Mouse (Mus musculus) frontal cortex, adult (tissue): ENCODE measurements around the gene Zbtb37.
A peak's percentile ranks its signal among the peaks of the same experiment; 100 is the strongest.

Experiments used
- ATAC-seq: cut with Nextera tagmentation; 2 replicates; pipeline ENCODE4 v1.9.2; 2017; ENCODE audit warnings: mild to moderate bottlenecking, moderate library complexity, mixed read lengths; ENCODE audit not compliant: low TSS enrichment

Zbtb37 gene

DNA sequence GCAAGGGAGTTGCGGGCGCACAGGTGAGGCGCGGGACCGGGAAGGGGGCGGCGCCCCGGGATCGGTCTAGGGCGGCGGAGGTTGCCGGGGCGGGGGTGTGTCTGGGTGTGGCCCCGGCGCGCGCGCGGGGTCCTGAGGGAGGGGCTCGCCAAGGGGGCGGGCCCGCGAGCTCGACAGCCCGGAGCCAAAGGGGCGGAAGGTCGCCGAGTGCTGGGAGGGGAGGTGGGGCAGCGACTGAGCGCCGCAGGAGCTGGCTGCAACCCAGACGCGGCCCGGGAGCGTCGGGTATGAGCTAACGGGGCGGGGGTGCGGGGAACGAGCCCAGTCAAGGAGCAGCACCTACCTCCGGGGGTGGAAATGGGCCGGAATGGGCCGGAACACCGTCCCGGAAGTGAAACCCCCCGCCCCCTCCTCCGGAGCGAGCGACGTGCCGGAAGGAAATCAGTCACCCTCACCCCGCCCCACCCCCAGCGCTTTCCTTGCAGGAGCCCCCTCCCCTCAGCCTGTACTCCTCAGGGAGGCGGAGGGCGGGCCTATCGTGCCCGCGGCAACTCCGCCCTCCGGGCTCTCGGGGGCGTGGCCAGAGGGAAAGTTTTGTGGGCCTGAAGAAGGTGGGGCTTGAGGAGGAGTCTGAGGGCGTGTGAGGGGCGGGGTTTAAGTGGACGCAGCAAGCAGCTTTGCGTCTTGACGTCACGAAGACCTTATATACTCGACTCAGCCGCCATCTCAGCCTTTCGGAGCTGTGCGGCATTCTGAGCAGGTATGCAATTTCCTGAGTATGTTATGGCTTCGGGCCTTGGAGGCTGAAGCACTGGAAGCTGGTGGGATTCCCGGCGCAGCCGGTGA lies at the start of gene Zbtb37:
Gene Zbtb37, minus strand, starts transcription at position 415 of the 846 bp plus-strand sequence.
- peak; percentile 80 for ATAC-seq

GRCm38 (mm10) chr1:161077243-161077642 lies 42.6 kb upstream of the Zbtb37 start:
- no peak for ATAC-seq

DNA sequence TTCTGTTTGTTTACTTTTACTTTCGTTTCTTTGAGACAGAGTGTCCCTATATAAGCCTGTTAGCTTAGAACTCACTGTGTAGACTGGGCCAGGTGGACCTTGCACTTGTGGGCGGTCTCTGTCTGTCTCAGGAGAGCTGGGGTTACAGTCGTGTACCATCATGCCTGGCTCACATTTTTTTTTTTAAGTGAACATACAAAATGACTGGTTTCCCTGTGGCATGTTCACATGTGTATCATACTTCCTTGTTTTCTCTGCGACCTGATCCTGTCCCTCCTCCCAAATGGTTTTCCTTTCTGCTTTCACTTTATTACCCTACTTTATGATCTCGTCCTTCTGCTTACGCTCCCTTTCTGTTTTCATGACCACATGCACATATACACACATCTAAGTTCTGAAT lies 41.6 kb upstream of the Zbtb37 start:
- ATAC-seq = no peak

- no peak for ATAC-seq
These were observed 36.6 kb upstream of the Zbtb37 start for GRCm38 (mm10) chr1:161071272-161071620.

DNA sequence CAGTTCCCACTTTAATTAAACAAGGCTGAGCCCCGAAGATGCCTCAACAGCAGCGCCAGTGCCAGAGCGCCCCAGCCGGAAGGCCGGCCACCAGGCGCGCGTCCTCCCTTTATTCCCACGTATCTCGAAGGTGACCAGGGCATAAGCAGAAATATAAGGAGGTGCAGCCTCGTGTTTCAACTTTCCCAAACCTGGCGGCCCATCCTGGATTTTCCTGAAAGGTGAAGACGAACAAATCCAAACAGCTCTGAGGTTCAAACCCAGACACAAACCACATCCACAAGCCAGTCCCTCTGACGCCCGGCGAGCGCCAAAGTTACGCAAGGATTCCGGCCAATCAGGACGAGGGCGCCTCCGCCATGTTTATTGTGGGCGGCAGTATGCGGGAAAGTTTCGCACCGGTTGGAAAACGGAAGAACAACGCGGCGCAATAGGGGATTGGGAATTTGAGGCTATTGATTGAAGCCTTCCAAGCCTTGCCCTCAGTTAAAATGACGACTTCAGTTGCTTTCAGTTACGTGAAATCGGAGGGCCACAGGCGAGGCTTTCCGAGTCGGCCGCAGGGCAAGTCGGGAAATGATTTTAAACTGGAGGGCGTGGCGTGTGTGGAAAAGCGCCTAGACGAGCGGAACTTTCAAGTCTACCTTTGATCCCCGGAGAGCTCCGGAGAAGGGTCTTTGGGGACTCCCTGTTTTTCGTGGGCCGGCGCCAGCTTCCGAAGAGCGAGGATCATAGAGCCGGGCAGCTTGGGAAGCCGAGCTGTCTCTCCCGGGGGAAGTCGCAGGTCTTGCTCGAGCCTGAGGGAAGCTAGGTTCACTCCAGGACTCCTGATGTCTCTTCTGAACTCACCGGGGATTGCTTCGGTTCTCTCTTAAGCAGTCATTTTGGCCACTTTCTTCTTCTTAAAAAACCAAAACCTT lies 36.0 kb upstream of the Zbtb37 start, which contains the start of the genes Dars2 and Cenpl:
Gene Dars2, minus strand, starts transcription at position 307 of the 920 bp plus-strand sequence.
Gene Cenpl, plus strand, starts transcription at position 362 of the 920 bp plus-strand sequence.
- ATAC-seq = peak; percentile 98

GRCm38 (mm10) chr1:161063351-161063750 lies 28.7 kb upstream of the Zbtb37 start:
- no peak for ATAC-seq

GRCm38 (mm10) chr1:161057164-161057563 lies 22.5 kb upstream of the Zbtb37 start:
- ATAC-seq = no peak

DNA sequence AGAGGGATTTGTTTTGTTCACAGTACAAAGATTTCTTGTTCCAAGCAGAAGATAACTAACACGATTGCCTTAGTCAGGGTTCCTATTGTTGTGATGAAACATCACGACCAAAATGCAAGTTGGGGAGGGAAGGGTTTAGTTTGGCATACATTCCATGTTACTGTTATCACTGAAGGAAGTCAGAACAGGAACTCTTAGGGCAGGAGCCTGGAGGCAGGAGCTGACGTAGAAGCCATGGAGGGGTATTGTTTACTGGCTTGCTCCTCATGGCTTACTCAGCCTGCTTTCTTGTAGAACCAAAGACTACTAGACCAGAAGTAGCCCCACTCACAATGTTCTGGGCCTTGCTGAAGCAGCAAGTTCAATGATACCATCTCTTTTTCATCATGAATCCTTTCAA lies 12.3 kb upstream of the Zbtb37 start:
- ATAC-seq = no peak

GRCm38 (mm10) chr1:161041261-161042020 lies 6.8 kb upstream of the Zbtb37 start:
- no peak for ATAC-seq

GRCm38 (mm10) chr1:161040855-161041254 lies 6.2 kb upstream of the Zbtb37 start:
- ATAC-seq = no peak

DNA sequence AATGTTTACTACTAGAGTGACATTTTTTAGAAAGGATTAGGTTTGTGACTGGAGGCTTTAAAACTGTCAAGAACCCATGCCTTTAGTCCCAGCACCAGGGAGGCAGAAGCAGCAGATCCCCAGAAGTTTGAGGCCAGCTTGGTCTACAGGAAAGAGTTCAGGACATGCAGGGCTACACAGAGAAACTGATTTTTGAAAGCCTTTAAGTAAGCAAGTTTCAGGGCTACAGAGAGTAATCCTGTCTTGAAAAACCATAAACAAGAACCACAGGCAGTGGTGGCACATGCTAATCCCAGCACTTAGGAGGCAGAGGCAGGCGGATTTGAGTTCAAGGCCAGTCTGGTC lies 5.7 kb upstream of the Zbtb37 start:
- ATAC-seq = no peak

- no peak for ATAC-seq
These were observed 5.2 kb upstream of the Zbtb37 start for GRCm38 (mm10) chr1:161039741-161040425.

- ATAC-seq = no peak
These were observed 4.5 kb upstream of the Zbtb37 start for GRCm38 (mm10) chr1:161038968-161039721.

DNA sequence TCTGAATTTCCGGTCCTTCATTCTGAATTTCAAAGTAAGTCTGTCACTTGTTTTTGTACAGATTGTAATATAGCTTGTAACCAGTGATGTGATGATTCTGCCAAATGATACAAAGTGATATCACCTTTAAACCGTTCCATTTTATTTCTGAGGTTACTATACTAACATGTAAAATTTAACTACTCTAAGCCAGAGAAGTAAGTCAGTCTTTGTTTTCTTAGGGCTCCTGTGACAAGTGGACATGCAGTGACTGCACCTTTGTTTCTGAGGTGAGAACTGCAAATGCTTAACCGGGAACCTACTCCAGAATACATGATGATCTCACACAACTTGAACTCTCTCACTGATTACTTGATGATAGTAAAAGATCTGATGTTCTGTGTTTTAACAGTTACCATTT lies 3.4 kb upstream of the Zbtb37 start:
- no peak for ATAC-seq

- no peak for ATAC-seq
These were observed 3.0 kb upstream of the Zbtb37 start for GRCm38 (mm10) chr1:161037599-161037998.

GRCm38 (mm10) chr1:161037026-161037425 lies 2.4 kb upstream of the Zbtb37 start:
- ATAC-seq = no peak

GRCm38 (mm10) chr1:161036411-161036841 lies 1.8 kb upstream of the Zbtb37 start:
- ATAC-seq = no peak

GRCm38 (mm10) chr1:161035786-161036404 lies 1.2 kb upstream of the Zbtb37 start:
- no peak for ATAC-seq

DNA sequence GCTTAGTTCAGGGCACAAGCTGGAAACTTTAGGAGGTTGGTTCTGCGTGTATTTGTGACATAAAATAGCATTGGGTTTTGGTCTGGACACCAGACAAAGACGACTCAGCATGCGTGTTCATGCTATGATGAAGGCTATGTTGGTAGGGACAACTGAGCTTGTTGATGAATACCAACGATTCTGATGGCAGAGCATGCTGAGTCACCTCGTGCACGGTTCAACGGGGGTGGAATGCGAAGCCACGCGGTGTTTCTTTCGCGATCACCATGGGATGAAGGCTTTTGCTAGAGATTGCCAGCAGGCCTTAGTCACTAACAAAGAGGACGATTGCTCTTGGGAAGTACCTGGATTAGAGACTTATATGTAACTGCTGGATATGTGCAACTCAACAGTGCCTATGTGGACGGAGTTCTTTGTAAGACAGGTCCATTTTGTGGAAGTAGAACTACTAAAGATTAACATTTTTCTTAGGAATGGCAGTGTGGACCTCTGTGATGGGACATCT lies 684 bp upstream of the Zbtb37 start:
- ATAC-seq = peak; percentile 39
